Mouse (Mus musculus) layer of hippocampus, adult 9-11 months (tissue): ENCODE data around the gene Adgb.

Experiments
- DNase-seq: peaks from one replicate; pipeline ENCODE4 v3.0.0; 2022

Gene Adgb

DNA sequence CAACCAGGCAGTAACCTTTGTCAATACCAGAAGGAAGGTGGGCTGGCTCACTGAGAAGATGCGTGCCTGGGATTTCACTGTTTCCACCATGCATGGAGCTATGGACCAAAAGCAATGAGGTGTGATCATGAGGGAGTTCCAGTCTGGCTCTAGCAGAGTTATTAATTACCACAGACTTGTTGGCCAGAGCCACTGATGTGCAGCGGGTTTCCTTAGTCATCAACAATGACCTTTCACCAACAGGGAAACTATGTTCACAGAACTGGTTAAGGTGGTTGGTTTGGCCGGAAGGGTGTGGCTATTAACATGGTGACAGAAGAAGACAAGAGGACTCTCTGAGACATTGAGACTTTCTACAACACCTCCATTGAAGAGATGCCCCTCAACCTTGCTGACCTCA is 128.2 kb downstream of the Adgb start:
- DNase-seq: no peak

- peak; percentile 37 for DNase-seq
These were observed 146.6 kb downstream of the Adgb start for GRCm38 (mm10) chr10:10325560-10325959.

DNA sequence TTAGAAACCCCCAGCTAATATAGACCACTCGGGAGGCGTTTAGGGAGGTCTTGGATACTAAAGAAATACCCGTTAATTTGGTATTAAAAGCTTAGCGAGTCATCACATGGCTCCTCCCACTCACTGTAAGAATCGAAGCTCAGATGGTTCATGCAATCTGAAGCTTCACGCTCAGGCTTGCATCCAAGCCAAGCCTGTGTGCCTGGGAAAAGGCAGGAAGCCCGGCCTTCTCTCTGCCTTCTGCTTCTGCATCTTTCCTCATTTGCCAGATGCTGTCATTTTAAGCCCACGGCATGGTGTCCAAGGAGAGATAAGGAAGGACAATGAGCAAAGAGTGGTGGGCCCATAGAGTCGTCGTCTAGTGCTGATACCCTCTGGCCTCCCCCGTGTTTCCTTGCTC is 149.2 kb downstream of the Adgb start:
- peak; percentile 86 for DNase-seq

DNA sequence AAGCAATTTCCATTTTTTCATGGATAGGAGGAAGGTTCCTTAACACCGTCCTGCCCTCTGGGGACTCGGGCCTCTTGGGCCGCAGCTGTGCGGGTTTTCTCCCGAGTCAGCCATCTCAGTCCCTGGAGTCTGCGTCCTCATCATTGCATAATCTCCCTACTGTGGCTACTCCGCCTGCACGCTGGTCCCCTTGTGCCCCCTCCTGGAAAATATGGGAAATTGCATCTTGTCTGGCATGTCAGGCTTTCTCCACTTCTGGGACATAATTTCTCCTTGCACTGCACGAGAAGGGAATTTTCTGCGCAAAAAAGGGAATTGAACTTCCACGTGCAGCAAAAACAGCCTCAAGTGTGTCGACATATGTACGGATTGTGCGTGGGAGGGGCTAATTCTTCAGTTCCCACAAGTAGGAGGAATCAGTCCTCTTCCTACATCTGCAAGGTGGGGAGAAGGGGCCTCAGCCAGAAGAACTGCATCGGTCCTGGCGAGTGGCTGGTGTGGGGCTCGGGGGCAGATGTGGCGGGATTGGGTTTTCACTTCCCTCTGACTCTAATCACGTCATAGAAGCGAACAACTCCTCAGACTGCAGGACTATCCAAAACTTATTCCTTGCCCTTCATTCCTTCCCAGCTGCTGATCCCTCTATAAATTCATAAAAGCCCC is 150.9 kb downstream of the Adgb start:
- DNase-seq: peak; percentile 81

- DNase-seq: no peak
These were observed 151.6 kb downstream of the Adgb start for GRCm38 (mm10) chr10:10320364-10321083.

DNA sequence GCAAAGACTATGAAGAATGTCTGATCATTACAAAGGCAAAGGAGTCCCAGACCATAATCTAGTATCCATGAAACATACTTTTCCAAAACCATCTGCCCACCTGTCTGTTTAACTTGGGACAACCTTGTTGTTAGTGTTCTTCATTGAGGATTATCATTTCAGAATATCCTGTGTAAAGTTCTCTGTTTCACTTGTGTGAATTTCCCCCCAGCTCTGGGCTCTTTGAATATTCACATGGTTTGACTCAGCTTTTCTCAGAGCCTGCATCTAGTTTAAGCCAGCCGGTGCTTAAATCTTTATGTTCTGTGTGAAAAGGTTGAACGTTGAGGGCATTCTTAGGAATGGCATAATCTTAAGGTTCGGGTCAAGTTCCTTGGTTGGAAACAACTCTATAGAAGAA is 154.0 kb downstream of the Adgb start:
- no peak for DNase-seq

DNA sequence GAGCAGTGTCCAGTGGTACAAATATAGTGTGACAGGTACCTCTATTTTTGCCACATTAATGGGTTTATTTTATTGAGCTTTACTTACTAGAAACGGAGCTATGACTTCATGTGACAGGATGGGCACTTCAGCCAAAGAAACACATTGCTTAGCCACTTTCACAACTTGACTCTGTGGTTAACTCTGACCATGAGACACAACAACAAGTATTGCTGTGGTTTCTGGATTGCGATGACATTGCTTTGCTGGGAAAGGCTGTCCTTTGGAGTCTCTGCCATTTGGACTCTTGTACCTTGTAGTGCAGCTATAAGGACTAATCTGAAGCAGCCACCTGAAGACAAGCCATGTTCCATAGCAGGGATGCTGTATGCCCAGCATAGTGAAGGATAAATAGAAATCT is 156.5 kb downstream of the Adgb start:
- no peak for DNase-seq

- DNase-seq: no peak
These were observed 157.6 kb downstream of the Adgb start for GRCm38 (mm10) chr10:10314521-10314920.

DNA sequence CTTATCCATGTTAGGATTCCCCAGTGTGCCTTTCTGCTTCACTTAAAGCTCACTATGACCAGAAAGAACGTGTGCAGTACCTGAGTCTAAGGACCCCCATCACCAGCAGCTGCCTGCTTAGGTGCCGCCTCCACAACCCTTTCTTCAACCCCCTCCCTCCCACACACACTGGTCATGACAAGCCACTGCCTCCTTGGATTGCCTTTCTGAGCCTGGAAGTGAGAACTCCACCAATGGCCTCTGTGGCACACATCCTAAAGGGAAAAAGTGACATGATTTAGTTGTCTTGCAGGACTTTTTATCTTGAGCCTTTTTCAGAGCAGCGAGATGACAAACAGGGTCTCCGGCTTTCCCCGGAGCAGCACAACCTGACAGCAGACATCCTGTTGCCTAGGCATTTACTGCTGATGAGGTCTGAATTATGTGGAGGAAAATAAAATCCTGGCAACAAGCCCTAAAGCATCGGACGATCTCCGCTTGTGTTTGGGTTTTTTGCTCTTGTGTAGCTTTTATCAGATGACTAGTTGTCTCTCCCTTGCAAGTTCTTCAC is 162.2 kb downstream of the Adgb start:
- DNase-seq: no peak

- DNase-seq: no peak
These were observed 163.1 kb downstream of the Adgb start for GRCm38 (mm10) chr10:10309056-10309455.

DNA sequence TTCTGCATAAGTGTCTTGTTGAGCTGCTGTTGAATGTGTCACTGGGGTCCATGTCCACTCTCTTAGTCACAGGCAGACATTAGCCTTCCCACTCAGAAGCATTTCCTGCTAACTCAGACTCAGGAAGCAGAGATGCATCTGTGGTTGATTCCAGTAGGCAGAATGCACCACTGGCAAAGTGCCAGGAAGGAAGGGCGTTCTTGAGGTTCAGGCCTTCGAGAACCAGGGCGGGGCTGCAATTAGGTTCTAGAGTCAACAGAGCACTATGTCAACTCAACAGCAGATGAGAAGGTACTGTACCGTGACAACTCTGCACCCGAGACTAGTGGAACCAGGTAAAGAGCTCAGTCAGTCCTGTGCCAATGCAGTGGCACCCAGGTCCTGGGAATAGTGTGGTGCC is 164.7 kb downstream of the Adgb start:
- no peak for DNase-seq

DNA sequence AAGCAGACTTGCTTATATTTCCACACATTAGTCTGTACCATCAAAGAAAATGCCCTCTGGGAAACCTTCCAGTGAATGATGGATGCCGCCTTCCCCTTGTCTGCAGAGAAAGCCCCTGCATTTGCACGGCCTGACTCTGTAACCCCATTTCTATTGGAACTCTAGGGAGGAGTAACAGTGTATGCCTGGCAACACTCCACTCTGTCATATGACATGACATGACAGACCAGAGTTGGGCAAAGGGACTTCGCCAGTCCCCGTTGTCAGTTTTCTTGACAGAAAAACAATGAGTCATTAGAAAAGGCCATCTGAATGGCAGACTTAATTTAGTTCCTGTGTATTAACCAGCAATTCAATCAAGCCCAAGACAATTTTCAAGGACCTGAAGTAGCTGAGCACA is 167.8 kb downstream of the Adgb start:
- DNase-seq: no peak

- DNase-seq: no peak
These were observed 170.4 kb downstream of the Adgb start for GRCm38 (mm10) chr10:10301692-10302091.

DNA sequence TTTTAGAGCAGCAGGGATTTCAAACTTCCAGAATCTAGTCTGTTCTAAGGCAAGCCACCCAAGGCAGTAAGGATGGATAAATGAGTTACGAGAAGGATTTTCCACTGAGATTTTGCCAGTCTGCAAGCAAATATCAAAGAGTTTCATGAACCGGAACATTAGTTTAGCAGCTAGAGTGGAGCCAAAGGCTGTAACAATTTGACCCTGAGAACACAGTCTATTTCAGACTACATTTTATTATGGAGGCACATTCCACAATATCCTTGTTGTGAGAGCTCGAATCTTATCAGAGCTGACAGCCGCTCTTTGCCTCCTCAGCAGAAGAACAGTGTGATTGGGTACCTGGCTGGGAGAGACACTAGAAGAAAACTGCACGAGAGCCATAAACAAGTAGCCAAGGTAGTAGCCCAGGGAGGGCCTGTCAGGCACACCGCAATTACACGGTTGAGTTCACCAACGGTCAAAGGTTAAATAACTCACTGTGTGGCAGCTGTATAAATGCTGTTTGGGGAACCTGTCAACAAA is 171.1 kb downstream of the Adgb start:
- DNase-seq: no peak

- DNase-seq: no peak
These were observed 172.1 kb downstream of the Adgb start for GRCm38 (mm10) chr10:10299987-10300386.

DNA sequence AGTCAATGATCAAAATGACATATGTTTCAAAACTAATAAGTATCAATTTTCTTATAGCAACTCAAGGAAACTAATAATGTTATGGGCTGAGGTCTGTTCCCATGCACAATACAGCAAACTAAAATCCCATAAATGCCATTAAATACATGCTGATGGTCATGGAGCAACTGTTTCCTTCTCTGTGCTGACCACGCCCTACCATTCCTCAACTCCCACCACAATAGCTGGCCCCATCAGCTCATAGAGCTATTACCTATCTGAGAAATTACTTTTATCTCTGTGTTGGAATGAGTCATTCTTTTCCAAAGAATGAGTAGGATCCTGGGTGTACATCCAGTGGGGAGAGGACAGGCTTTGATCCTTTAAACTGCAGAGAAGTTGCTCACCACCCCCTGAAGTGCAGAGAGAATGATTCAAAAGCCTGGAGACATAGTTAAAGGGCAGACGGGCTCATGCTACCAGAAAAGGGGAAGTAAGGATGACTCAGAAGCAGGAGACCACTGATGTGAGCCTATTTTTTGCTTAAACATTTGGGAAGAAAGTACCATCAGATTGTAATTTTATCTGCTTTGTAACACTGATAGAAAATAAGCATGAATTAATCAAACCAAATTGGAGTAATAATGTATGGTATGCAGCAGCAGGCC is 184.8 kb downstream of the Adgb start:
- DNase-seq: peak; percentile 16
